ENCODE assay signal across 11 mouse cellular contexts in genomic region chr1:127945696-127946575, GRCm38 (mm10).
DNase-seq lines count a peak whose midpoint lies in the region; ATAC-seq lines count a peak whose summit lies in the region.
"Had no signal": no experiment of that assay in that cellular context is flagged by ENCODE, and none has a peak within 500 bp of the region (broad histone marks: within the 10 kb centered on the region; RNA-seq: fewer than 3 reads in every experiment).

No protein-coding gene starts in this region.

- no peak overlapping the region for H3K4me3 ChIP-seq in hindbrain, embryonic 13.5 days
- H3K4me3 ChIP-seq in hindbrain, embryonic 12.5 days: no peak overlapping the region
- H3K4me3 ChIP-seq: embryonic facial prominence, embryonic 15.5 days; limb, embryonic 12.5 days had no signal

- no peaks in the 10 kb centered on the region for H3K9me3 ChIP-seq in hindbrain, embryonic 13.5 days
- H3K9me3 ChIP-seq in hindbrain, embryonic 12.5 days (replicated peaks): peaks cover 8% of the 10 kb centered on the region; the same call in 1 of the 2 replicates
- H3K9me3 ChIP-seq: embryonic facial prominence, embryonic 15.5 days had no signal

- H3K9ac ChIP-seq in hindbrain, embryonic 13.5 days: no peak overlapping the region
- no peak overlapping the region for H3K9ac ChIP-seq in hindbrain, embryonic 12.5 days
- H3K9ac ChIP-seq: embryonic facial prominence, embryonic 15.5 days; forebrain, postnatal 0 days; limb, embryonic 12.5 days had no signal

- intact Hi-C loops in left cerebral cortex, postnatal 4 days (cut with DNase I): no loop called here
- intact Hi-C loops in gastrocnemius, postnatal 14 days (cut with DNase I; ENCODE audit: low total_unique reads): loop anchor here (10.0 kb wide), 1 partner anchor 199 kb away; no protein-coding TSS in a partner anchor

- DNase-seq in adrenal gland, postnatal 36 days: peak; percentile 22 to 33
- DNase-seq in adrenal gland, postnatal 4 days (ENCODE audit: low spot score in 2 of 2): no peak
- DNase-seq in left cerebral cortex, postnatal 4 days: peak; percentile 71
- DNase-seq in left cerebral cortex, adult 8-10 months (ENCODE audit: low spot score in 2 of 2): no peak
- peak; percentile 31 for DNase-seq in gastrocnemius, postnatal 14 days

- peak overlapping the region; percentile 64 for H3K27ac ChIP-seq in hindbrain, embryonic 13.5 days
- H3K27ac ChIP-seq in hindbrain, embryonic 12.5 days: no peak overlapping the region
- H3K27ac ChIP-seq: embryonic facial prominence, embryonic 15.5 days; limb, embryonic 12.5 days had no signal

- H3K4me2 ChIP-seq in hindbrain, embryonic 13.5 days: no peak overlapping the region
- no peak overlapping the region for H3K4me2 ChIP-seq in hindbrain, embryonic 12.5 days (replicated peaks)
- H3K4me2 ChIP-seq: embryonic facial prominence, embryonic 15.5 days; limb, embryonic 12.5 days had no signal

- no peaks in the 10 kb centered on the region for H3K27me3 ChIP-seq in hindbrain, embryonic 13.5 days
- H3K27me3 ChIP-seq in hindbrain, embryonic 12.5 days: no peaks in the 10 kb centered on the region
- H3K27me3 ChIP-seq: embryonic facial prominence, embryonic 15.5 days; limb, embryonic 12.5 days had no signal

- peaks cover 50% of the 10 kb centered on the region for H3K36me3 ChIP-seq in hindbrain, embryonic 13.5 days
- peaks cover 50% of the 10 kb centered on the region for H3K36me3 ChIP-seq in hindbrain, embryonic 12.5 days

- no peaks in the 10 kb centered on the region; the same call in 1 of the 2 replicates for H3K4me1 ChIP-seq in hindbrain, embryonic 13.5 days (replicated peaks)
- H3K4me1 ChIP-seq in hindbrain, embryonic 12.5 days: no peaks in the 10 kb centered on the region
- H3K4me1 ChIP-seq: embryonic facial prominence, embryonic 15.5 days; limb, embryonic 12.5 days had no signal

- ATAC-seq in hindbrain, embryonic 13.5 days (ENCODE audit: low FRiP score): no peak
- ATAC-seq in hindbrain, embryonic 12.5 days (ENCODE audit: low FRiP score): no peak
- no peak for ATAC-seq in megakaryocyte-erythroid progenitor cell, adult 5-6 weeks (replicated peaks; ENCODE audit: low FRiP score, low TSS enrichment, poor library complexity, severe bottlenecking)
- ATAC-seq: forebrain, postnatal 0 days had no signal

- WGBS in hindbrain, embryonic 13.5 days: 89% methylated on average over 3 of the region's 3 CpGs
- 94% methylated on average over 3 of the region's 3 CpGs for WGBS in hindbrain, embryonic 12.5 days

Comparison
In these comparisons a context has a peak if more than half of its experiments do, and no peak if none do; other contexts are left out.
1. DNase-seq: peak in adrenal gland, postnatal 36 days (2 of 2), left cerebral cortex, postnatal 4 days (single experiment) and gastrocnemius, postnatal 14 days (single experiment); none in adrenal gland, postnatal 4 days (0 of 2) and left cerebral cortex, adult 8-10 months (0 of 2).